Mouse (Mus musculus): ENCODE results near the gene Col1a2. TPM values are rescaled to one million over a fixed set of nuclear protein-coding genes. Genes with fewer than 3 reads are reported as not detected.

Gene Col1a2
- total RNA-seq, 2 experiments from 2014 or later, result 51.2 to 77.6 TPM

GRCm38 (mm10) chr6:4509395-4509794, 4.8 kb downstream of the Col1a2 start:
- DNase-seq (ENCODE audit: low spot score in 2 of 2), result no peak

GRCm38 (mm10) chr6:4514671-4515070, 10.1 kb downstream of the Col1a2 start:
- no peak for DNase-seq (ENCODE audit: low spot score in 2 of 2)

- no peak for DNase-seq (ENCODE audit: low spot score in 2 of 2)
Measured at GRCm38 (mm10) chr6:4521031-4521430, 16.4 kb downstream of the Col1a2 start.

GRCm38 (mm10) chr6:4528439-4528838, 23.8 kb downstream of the Col1a2 start:
- DNase-seq (ENCODE audit: low spot score in 2 of 2), result no peak

- DNase-seq (ENCODE audit: low spot score in 2 of 2), result no peak
Measured at GRCm38 (mm10) chr6:4530986-4531385, 26.4 kb downstream of the Col1a2 start.

GRCm38 (mm10) chr6:4532898-4533297, 28.3 kb downstream of the Col1a2 start:
- no peak for DNase-seq (ENCODE audit: low spot score in 2 of 2)

GRCm38 (mm10) chr6:4534462-4535079, 30.0 kb downstream of the Col1a2 start:
- no peak for DNase-seq (ENCODE audit: low spot score in 2 of 2)

GRCm38 (mm10) chr6:4541926-4542715, 37.5 kb downstream of the Col1a2 start:
- DNase-seq (ENCODE audit: low spot score in 2 of 2), result no peak

- DNase-seq (ENCODE audit: low spot score in 2 of 2), result peak in 1 of 2 experiments; percentile 27
Measured at GRCm38 (mm10) chr6:4544554-4544953, 39.9 kb downstream of the Col1a2 start.

GRCm38 (mm10) chr6:4545727-4546126, 41.1 kb downstream of the Col1a2 start:
- peak; percentile 64 to 65 for DNase-seq (ENCODE audit: low spot score in 2 of 2)

- DNase-seq (ENCODE audit: low spot score in 2 of 2), result peak in 1 of 2 experiments; percentile 23
Measured at GRCm38 (mm10) chr6:4548894-4549293, 44.3 kb downstream of the Col1a2 start.

- no peak for DNase-seq (ENCODE audit: low spot score in 2 of 2)
Measured at GRCm38 (mm10) chr6:4549846-4550548, 45.4 kb downstream of the Col1a2 start.

- no peak for DNase-seq (ENCODE audit: low spot score in 2 of 2)
Measured at GRCm38 (mm10) chr6:4550549-4550915, 45.9 kb downstream of the Col1a2 start.

- DNase-seq (ENCODE audit: low spot score in 2 of 2), result no peak
Measured at GRCm38 (mm10) chr6:4555366-4555765, 50.8 kb downstream of the Col1a2 start.

GRCm38 (mm10) chr6:4557086-4557485, 52.5 kb downstream of the Col1a2 start:
- no peak for DNase-seq (ENCODE audit: low spot score in 2 of 2)

GRCm38 (mm10) chr6:4557678-4558077, 53.1 kb downstream of the Col1a2 start:
- peak; percentile 19 to 29 for DNase-seq (ENCODE audit: low spot score in 2 of 2)

GRCm38 (mm10) chr6:4561156-4561555, 56.5 kb downstream of the Col1a2 start:
- DNase-seq (ENCODE audit: low spot score in 2 of 2), result no peak

- DNase-seq (ENCODE audit: low spot score in 2 of 2), result no peak
Measured at GRCm38 (mm10) chr6:4561621-4562020, 57.0 kb downstream of the Col1a2 start.

- no peak for DNase-seq (ENCODE audit: low spot score in 2 of 2)
Measured at GRCm38 (mm10) chr6:4562401-4562800, 57.8 kb downstream of the Col1a2 start.

GRCm38 (mm10) chr6:4563477-4563876, 58.9 kb downstream of the Col1a2 start:
- no peak for DNase-seq (ENCODE audit: low spot score in 2 of 2)

GRCm38 (mm10) chr6:4570412-4570811, 65.8 kb downstream of the Col1a2 start:
- no peak for DNase-seq (ENCODE audit: low spot score in 2 of 2)

- DNase-seq (ENCODE audit: low spot score in 2 of 2), result no peak
Measured at GRCm38 (mm10) chr6:4577756-4578155, 73.1 kb downstream of the Col1a2 start.

All from adrenal gland, adult 18-20 months (tissue).